Mouse (Mus musculus): ENCODE measurements around the gene Rag1. TPM values are rescaled to one million over a fixed set of nuclear protein-coding genes. Genes with fewer than 3 reads are reported as not detected.

Rag1 gene
- polyA plus RNA-seq, 1 experiment from 2014 or later = 0.09 TPM

DNA sequence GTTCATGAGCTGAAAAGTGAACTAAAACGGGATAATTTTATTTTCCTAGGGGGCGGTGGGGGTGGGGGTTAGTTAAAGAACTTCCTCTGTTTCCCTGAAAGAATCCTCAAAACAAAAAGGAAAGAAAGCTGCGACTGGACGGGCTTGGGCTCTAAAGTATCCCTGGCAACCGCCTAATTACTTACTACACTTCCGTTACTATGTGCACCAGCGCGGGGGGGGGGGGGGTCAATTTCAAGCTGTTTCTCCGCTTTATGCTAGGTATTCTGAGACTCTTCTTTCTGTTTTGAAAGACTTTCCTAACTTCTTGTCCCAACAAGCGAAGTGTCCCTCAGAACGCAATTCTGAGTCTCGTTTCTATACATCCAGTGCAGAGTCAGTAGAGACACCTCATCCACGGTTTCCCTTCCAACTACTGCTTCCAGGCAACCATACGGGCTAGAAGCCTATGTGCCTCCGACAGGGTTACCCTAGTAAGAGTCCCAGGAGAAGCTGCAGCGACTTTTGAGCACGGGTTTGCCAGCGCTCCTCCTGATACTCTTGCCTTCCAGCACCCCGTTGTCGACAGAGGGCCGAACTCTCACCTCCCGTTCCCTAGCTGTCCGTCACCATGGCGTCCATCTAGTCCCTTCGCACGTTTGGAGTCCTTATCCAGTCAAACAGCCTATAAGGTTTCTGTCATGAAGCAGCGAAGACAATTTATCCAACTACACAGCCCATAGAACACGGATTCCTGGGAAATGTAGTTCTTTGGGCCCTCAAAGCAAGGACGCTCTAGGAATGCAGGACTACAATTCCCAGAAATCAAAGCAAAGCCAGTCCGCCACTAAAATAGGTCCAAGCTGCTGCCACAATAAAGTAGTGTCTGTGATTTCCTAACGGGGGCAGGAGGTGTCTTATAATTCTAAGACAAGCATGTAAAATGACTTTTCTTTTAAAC is 20.7 kb downstream of the Rag1 start:
- Histone ChIP-seq H3K9me3 (no peaks in the 10 kb centered on the region), H3K9ac (peak overlapping the region; percentile 74), H3K27ac (peak overlapping the region; percentile 94), H3K4me2 (peak overlapping the region; percentile 65), H3K36me3 (no peaks in the 10 kb centered on the region), H3K4me3 (peak overlapping the region; percentile 59), H3K27me3 (0 out of 2 replicates have a peak, but pooled peaks cover 10% of the 10 kb centered on the region), H3K4me1 (replicated peaks) (peaks cover 14% of the 10 kb centered on the region)
- WGBS = under 1% methylated on average over 31 of the region's 31 CpGs
- ATAC-seq (ENCODE audit: low FRiP score) = peak; percentile 99

DNA sequence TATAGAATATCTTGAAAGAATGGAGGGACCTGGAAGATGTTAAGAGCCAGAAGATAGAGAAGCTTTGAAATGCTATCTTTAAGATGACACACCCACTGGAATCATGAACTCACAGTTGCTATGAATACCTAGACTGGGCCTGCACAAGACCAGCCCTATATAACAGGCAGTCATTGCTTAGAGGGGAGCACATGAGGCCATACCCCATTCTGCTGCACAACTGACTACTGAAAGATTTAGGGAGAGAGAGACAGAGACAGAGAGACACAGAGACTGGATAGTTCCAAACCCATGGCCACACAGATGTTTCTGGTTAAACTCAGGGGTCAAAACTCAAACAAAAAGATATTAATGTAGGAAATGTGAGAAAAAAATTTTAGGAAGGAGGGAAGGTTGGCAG is 22.1 kb downstream of the Rag1 start:
- 0 out of 2 replicates have a peak overlapping the region, but pooled peaks have one; percentile 1 for H3K4me2 ChIP-seq
- H3K9me3 ChIP-seq = no peaks in the 10 kb centered on the region
- H3K4me1 ChIP-seq (replicated peaks) = peaks cover 14% of the 10 kb centered on the region
- no peak overlapping the region for H3K4me3 ChIP-seq
- 0 out of 2 replicates have a peak, but pooled peaks cover 7% of the 10 kb centered on the region for H3K27me3 ChIP-seq
- no peak overlapping the region for H3K9ac ChIP-seq
- no peaks in the 10 kb centered on the region for H3K36me3 ChIP-seq
- ATAC-seq (ENCODE audit: low FRiP score) = no peak
- no peak overlapping the region for H3K27ac ChIP-seq

DNA sequence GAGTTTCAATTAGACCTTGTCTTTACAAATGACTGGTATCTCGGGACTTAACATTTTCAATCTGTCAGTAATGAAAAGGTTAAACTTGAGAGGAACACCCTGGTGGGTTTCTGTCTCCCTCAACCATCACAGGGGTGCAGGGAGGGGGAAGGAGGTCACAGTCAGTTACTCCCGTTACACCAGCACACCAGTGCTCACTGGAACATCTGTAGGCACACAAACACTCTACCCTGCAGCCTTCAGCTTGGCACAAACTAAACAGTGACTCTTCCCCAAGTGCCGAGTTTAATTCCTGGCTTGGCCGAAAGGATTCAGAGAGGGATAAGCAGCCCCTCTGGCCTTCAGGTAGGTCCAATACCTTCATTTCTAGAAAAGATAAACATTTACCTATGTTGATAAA is 24.8 kb downstream of the Rag1 start, which contains the start of gene Rag2:
Gene Rag2 (plus strand): TSS at position 193 of the 400 bp plus-strand sequence.
- 57% methylated on average over 4 of the region's 4 CpGs for WGBS
- Histone ChIP-seq H3K27ac (no peak within 1 kb of the TSS), H3K4me3 (no peak within 1 kb of the TSS), H3K4me1 (replicated peaks) (peaks cover 16% of the 10 kb centered on the region), H3K9me3 (no peaks in the 10 kb centered on the region), H3K4me2 (no peak within 1 kb of the TSS), H3K36me3 (no peaks in the 10 kb centered on the region), H3K27me3 (no peaks in the 10 kb centered on the region), H3K9ac (no peak within 1 kb of the TSS)
- no peak for ATAC-seq (ENCODE audit: low FRiP score)

DNA sequence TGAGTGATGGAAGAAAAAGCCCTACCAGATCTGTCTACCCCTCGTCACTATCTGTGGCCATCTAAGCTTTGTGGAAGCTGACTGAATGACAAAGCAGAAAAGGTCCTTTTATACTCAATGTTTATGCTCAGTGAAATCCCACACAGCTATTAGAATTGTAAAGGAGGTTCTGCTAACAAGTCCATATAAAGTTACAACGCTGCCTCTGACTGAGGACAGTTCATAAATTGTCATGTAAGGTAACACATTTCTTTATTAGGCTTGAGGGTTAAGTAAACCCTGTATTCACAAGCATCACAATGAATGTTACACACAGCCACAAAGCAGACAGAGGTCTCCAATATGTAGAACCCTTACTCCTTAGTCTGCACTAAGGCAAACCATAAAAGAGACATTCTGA is 25.3 kb downstream of the Rag1 start:
- WGBS = 47% methylated on average over 2 of the region's 2 CpGs
- Histone ChIP-seq H3K9me3 (no peaks in the 10 kb centered on the region), H3K4me1 (replicated peaks) (peaks cover 12% of the 10 kb centered on the region), H3K4me2 (no peak overlapping the region), H3K27me3 (no peaks in the 10 kb centered on the region), H3K27ac (no peak overlapping the region), H3K9ac (no peak overlapping the region), H3K36me3 (no peaks in the 10 kb centered on the region), H3K4me3 (no peak overlapping the region)
- ATAC-seq (ENCODE audit: low FRiP score) = no peak

DNA sequence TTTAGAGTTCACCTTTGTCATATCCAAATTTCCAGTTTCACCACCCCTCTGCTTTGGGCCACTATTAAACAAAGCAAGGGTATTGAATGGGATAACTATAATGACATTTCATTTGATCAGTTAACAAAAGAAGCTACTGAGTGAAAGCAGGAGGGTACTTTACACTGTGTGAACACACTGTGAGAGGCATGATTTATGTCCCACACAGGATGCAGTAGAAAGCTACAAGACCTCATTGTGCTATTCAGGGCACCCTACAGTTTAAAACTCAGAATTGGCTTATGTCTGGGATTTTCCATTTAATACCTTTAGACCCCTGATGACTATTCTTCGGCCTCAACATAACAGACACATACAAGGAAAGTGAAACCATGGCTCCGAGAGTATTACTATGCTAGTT is 26.3 kb downstream of the Rag1 start:
- H3K27me3 ChIP-seq = no peaks in the 10 kb centered on the region
- peaks cover 10% of the 10 kb centered on the region for H3K4me1 ChIP-seq (replicated peaks)
- H3K4me2 ChIP-seq = no peak overlapping the region
- ATAC-seq (ENCODE audit: low FRiP score) = no peak
- no peaks in the 10 kb centered on the region for H3K36me3 ChIP-seq
- H3K9me3 ChIP-seq = no peaks in the 10 kb centered on the region
- no peak overlapping the region for H3K9ac ChIP-seq
- H3K4me3 ChIP-seq = no peak overlapping the region
- H3K27ac ChIP-seq = no peak overlapping the region
- 68% methylated on average over 2 of the region's 2 CpGs for WGBS

DNA sequence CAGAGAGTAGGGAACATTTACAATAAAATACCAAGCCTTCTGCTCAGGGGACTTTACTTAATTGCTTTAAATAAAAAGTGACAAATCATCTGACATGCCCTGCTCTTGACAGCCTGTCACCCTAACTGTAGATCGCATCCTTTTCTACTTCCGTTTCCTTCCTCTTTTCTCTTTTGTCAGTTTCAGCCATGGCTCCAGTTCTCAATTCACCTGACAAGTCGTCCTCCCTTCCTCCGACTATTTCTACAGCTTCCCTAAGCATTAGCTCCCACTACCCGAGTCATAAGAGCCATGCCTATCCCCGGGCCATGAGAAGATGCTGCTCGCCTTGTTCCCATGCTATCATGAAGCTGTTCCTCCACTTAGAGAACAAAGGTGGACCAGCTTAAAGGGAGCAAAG is 27.7 kb downstream of the Rag1 start:
- no peak for ATAC-seq (ENCODE audit: low FRiP score)
- Histone ChIP-seq H3K9me3 (no peaks in the 10 kb centered on the region), H3K27ac (no peak overlapping the region), H3K4me3 (no peak overlapping the region), H3K4me2 (no peak overlapping the region), H3K4me1 (replicated peaks) (peaks cover 3% of the 10 kb centered on the region; the same call in 1 of the 2 replicates), H3K36me3 (no peaks in the 10 kb centered on the region), H3K27me3 (no peaks in the 10 kb centered on the region), H3K9ac (no peak overlapping the region)
- 71% methylated on average over 7 of the region's 7 CpGs for WGBS

DNA sequence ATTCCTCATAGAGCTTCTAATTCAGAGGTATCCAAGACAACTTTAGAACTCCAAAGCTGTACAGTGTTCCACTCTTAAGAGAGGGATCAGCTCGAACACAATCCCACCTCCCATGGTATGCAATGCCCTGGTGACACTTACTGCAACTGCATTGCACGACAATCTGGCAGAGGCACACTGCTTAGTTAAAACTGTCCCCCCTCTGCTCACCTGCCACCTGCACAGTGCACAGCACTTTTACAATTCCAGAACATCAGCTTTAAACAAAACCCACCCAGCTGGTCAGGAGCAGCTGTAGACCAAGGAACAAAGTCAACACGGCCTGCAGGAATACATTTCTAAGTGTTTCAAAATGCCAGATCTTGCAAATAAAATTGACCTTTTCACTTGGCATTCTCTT is 28.4 kb downstream of the Rag1 start:
- H3K36me3 ChIP-seq = no peaks in the 10 kb centered on the region
- H3K4me1 ChIP-seq (replicated peaks) = peaks cover 6% of the 10 kb centered on the region
- 81% methylated on average over 3 of the region's 3 CpGs for WGBS

DNA sequence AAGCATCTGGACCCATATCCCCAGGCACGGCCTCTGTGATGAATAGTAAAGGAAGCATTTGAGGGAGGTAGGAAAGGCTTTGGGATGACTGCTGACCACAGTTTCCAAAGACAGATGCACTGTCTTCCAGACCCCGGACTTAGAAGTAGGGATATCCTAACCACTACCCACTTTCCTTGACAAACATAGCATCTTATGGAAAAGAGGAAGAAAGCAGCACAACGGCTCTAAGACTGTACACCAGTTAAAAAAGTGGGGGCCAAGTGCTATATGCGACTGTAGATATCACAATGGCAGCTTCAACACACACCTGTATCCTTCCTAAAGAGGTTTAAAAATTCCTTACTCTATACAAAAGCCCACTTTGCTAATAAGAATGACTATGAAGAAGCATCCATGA is 30.9 kb downstream of the Rag1 start:
- no peak overlapping the region for H3K4me2 ChIP-seq
- no peaks in the 10 kb centered on the region for H3K9me3 ChIP-seq
- no peak overlapping the region for H3K27ac ChIP-seq
- H3K9ac ChIP-seq = no peak overlapping the region
- H3K27me3 ChIP-seq = no peaks in the 10 kb centered on the region
- no peak for ATAC-seq (ENCODE audit: low FRiP score)
- H3K36me3 ChIP-seq = no peaks in the 10 kb centered on the region
- H3K4me3 ChIP-seq = no peak overlapping the region
- WGBS = 80% methylated on average over 4 of the region's 4 CpGs
- peaks cover 14% of the 10 kb centered on the region for H3K4me1 ChIP-seq (replicated peaks)

More for the DNA sequence above, 28.4 kb downstream of the Rag1 start:
- H3K4me2 ChIP-seq = no peak overlapping the region
- no peak for ATAC-seq (ENCODE audit: low FRiP score)
- no peak overlapping the region for H3K9ac ChIP-seq
- no peaks in the 10 kb centered on the region for H3K27me3 ChIP-seq
- H3K4me3 ChIP-seq = no peak overlapping the region
- H3K27ac ChIP-seq = no peak overlapping the region
- no peaks in the 10 kb centered on the region for H3K9me3 ChIP-seq

DNA sequence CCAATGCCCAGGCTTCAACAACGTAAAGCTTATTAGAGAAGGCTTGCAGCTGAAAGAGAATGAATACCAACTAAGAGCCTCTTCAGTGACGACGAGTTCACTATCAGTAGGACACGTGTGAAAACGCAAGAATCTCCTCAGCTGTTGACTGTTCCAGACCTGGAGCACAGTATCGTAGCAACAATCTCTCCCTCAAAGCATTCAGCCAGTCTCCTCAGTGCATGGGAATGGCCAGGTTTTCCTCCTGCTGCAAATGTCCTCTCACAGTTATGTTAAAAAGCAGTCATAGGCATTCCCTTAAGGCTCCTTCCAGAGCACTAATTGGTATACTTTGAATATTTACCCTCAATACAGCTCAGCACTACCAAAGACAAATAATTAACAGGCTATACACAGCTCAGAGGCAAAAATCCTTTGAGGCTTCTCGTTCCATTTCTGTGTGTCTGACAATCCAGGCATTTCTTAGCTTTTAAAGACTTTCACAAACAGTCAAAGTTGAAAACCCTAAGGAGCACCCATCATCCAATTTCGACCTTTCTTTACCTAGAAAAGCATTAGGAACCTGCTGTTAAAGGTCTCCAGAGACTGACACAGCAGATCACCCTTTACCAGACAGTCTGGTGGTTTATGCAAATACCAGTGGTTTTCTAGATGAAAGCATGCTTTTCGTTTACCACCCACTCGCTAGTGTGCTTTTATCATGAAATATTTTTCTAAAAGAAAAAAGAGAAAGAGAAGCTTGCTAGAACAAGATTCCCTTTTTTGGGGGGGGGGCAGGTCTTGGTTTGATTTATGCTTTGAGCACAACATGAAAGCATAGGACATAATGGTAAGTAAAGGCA is 33.6 kb downstream of the Rag1 start:
- Histone ChIP-seq H3K9ac (no peak overlapping the region), H3K27me3 (no peaks in the 10 kb centered on the region), H3K36me3 (no peaks in the 10 kb centered on the region), H3K27ac (no peak overlapping the region), H3K9me3 (no peaks in the 10 kb centered on the region), H3K4me2 (no peak overlapping the region), H3K4me3 (no peak overlapping the region), H3K4me1 (replicated peaks) (peaks cover 12% of the 10 kb centered on the region)
- WGBS = 77% methylated on average over 10 of the region's 10 CpGs
- ATAC-seq (ENCODE audit: low FRiP score) = no peak

DNA sequence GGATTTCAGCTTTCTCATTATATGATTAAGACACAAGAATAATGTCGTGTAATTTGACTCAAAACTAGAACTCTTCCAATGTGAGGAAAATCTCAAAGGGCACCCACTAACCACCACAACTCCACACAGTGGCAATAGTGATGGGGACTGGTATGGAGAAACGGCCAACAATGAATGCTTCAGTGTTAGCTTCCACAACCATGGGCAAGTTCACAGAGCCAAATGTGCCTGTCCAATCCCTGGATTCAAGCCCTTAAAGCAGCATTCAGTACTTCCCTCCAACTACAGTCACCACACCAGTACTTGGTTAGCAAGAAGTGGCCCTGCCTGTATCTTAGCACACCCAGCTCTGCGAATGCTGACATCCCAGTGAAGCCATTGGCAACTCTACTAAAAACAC is 38.4 kb downstream of the Rag1 start:
- no peak overlapping the region for H3K4me3 ChIP-seq
- H3K4me1 ChIP-seq (replicated peaks) = peaks cover 12% of the 10 kb centered on the region
- H3K4me2 ChIP-seq = no peak overlapping the region
- no peak overlapping the region for H3K27ac ChIP-seq
- H3K9ac ChIP-seq = no peak overlapping the region
- 92% methylated on average over 3 of the region's 3 CpGs for WGBS
- no peaks in the 10 kb centered on the region for H3K27me3 ChIP-seq
- no peaks in the 10 kb centered on the region for H3K36me3 ChIP-seq
- no peak for ATAC-seq (ENCODE audit: low FRiP score)
- no peaks in the 10 kb centered on the region for H3K9me3 ChIP-seq

DNA sequence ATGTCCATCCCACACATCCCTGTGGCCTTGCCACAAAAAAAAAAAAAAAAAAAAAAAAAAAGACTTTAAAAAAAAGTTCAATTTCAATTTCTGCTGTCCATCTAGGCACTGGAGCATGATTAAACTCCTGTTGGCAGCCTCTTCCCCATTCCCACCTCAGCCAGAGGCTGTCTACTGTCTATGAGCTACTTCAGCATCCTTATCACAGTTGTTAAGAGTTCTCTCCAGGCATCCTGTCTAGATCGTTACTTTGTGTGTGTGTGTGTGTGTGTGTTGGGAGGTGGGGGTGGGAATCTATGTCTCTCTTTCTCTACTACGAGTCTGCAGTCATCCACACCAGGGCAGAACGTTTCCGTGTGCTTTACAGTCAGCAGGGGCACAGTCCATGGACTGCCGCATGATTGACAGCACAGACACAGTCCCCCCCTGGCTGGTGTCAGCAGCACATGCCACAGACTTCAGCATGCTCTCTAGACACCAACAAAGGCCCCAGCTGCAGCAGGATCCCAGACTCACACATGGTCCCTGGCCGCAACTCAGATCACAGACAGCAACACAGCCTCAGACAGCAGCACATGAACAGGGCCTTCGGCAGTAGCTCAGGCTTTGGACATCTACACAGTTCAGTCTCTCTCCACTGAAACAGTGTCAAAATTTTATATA is 40.9 kb downstream of the Rag1 start:
- Histone ChIP-seq H3K27ac (peak overlapping the region; percentile 55; the same call in 1 of the 2 replicates), H3K27me3 (no peaks in the 10 kb centered on the region), H3K9me3 (no peaks in the 10 kb centered on the region), H3K4me3 (no peak overlapping the region), H3K9ac (no peak overlapping the region), H3K4me1 (replicated peaks) (peaks cover 4% of the 10 kb centered on the region), H3K4me2 (no peak overlapping the region), H3K36me3 (no peaks in the 10 kb centered on the region)
- peak; percentile 89 for ATAC-seq (ENCODE audit: low FRiP score)
- WGBS = 40% methylated on average over 7 of the region's 7 CpGs

DNA sequence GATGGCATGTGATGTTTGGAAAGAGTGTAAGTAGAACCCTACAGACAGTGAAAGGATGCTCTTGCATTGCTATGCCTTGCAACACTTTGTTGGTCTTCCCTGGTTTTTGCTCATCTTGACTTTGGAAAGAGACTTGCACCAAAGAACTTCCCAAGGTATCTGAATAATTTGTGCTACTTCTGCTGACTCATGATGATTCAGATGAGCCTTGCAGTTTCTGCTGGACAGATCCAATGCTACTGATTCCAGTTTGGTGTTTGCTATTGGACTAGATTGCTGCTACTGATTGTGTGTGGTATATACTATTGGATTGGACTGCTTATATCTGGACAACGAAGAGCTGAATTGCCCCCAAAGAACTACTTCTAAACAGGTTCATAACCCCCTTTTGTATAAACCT is 46.2 kb downstream of the Rag1 start:
- no peaks in the 10 kb centered on the region for H3K9me3 ChIP-seq
- 100% methylated on average over 1 of the region's 1 CpGs for WGBS
- H3K9ac ChIP-seq = no peak overlapping the region
- H3K27me3 ChIP-seq = no peaks in the 10 kb centered on the region
- no peak for ATAC-seq (ENCODE audit: low FRiP score)
- no peak overlapping the region for H3K27ac ChIP-seq
- no peaks in the 10 kb centered on the region for H3K36me3 ChIP-seq
- no peak overlapping the region for H3K4me3 ChIP-seq
- H3K4me2 ChIP-seq = no peak overlapping the region
- peaks cover 24% of the 10 kb centered on the region for H3K4me1 ChIP-seq (replicated peaks)

All from hindbrain, embryonic 13.5 days (tissue).